Mouse (Mus musculus) c-Kit-positive CD71-positive TER-119-negative erythroid progenitor cells, embryonic 14.5 days (primary cell): ENCODE measurements around the gene Sgo2a.
"Not testable (repeated sequence)": the region's sequence is repeated elsewhere in the genome, so short reads cannot be mapped to it uniquely, and the experiment has no call there.

ENCODE experiments used
- DNase-seq: peaks from one replicate; pipeline ENCODE4 v3.0.0-alpha.2; 2013; ENCODE audit warnings: low read depth

Sgo2a gene

DNA sequence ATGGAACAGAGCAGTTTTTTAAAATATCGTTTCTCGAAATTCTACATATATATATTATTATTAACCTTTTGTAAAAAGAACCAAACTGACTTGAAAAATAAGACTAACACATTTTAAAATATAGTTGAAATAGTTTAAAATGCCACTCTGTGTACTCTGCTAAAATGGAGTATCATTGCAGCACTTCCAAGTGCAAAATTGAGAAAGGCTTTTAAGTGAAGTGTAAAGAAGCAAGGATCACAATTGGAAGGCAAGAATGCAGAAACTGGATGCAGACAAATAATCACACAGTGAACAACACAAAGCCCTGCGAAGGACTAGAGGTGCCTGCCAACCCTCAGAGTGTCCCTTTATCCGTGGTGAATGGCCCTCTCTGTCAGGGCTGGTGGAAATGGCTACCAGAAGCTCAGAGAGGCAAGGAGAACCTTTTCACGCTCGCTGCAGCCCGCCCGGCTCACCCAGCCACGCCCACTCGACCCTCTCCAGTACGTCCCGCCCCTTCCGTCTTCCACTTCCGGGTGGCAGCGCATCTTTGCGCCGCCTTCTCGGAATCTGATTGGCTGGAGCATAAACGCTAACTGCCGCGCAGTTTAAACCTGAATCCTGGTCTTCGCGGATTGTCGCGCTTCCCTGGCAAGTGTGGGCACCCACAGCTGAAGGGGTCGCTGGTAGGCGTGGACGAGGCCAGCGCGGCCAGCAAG is at the start of gene Sgo2a:
Gene Sgo2a, plus strand, starts transcription at position 540 of the 701 bp plus-strand sequence.
- DNase-seq: peak; percentile 89

DNA sequence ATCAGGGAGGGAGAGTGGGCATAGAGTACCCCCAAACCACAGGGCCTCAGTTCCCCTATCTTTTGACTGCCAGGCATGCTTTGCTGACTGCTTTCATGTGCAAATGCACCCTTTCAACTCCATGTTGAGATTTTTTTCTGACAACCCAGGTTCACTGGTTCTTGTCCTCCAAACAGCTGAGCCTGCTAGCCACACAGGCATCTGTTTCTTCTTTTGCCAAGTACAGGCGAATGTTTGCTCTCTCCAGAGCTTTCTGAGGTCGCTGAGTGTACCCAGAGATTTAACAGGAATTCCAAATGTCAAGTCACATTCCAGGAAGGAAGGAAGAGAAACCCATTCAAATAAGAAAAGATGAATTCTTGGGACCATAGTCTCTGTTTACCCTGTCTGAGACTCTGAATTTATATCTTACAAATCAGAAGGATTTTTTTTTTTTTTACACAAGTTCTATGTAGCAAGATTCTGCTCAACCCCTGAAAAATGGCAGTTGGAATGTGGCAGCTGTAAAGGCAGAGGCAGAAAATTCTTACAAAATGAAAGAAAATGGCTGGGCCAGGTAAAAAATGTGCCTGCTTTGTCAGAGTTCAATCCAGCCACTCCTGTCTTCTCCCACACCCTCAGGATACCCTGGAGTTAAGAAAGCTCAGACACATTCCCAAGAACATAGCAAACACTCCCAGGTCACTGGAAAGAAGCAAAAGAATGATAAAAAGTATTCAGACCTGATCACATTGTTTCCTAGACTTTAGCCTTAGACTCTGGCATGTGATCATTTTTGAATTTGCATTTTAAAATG is 48.0 kb upstream of the Sgo2a start:
- DNase-seq: no peak

DNA sequence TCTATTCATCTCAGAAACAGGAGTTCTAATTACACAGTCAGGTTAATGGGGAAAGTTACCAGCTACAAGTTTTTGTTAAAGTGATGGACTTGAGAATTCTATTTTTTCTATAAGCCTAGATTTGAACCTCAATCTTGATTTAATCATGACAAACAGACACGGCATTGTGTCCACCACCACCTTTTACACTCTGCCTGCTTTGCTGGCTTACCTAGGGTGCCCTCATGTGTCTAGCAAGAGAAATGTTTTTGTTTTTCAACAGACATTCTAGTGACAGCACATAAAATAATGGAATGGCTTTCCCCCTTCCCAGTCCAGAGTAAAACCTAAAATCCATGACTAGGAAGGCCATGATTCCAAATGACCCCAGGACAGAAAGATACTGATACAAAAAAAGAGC is 46.6 kb upstream of the Sgo2a start:
- DNase-seq: no peak

DNA sequence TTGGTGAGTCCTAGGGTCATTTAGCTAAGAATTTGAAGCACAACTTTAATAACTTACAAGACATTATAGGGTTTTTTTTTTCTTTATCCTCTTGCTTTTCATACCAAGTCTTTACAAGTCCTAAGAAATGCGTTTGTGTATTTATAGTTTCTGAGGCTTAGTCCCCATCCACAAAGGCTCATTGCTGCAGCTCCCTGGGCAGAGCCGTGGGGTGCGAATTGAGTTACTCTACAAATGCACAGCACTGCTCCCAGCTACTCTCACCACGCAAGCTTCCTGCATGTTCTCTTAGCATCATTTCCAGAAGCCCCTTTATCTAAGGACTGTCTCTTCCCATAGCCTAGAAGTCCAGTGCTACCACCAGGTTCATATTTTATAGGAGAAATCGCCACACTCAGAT is 46.1 kb upstream of the Sgo2a start:
- no peak for DNase-seq

DNA sequence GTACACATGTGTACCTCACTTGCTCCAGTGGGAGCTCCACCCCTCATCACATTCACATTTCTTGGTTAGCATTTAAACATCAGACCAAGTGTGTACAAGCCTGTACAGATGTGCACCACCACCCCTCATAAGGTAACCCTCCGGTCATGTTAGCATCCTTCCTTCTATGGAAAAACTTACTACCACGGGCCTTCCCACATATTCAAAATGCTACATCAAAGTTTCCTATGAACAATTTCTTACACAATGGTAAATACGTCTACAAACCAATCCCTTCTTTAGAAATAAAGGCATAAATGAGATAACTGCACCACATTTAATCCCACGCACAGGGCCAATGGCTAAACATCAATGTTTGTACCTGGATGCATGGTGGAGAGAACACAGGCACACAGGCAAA is 43.3 kb upstream of the Sgo2a start:
- no peak for DNase-seq

DNA sequence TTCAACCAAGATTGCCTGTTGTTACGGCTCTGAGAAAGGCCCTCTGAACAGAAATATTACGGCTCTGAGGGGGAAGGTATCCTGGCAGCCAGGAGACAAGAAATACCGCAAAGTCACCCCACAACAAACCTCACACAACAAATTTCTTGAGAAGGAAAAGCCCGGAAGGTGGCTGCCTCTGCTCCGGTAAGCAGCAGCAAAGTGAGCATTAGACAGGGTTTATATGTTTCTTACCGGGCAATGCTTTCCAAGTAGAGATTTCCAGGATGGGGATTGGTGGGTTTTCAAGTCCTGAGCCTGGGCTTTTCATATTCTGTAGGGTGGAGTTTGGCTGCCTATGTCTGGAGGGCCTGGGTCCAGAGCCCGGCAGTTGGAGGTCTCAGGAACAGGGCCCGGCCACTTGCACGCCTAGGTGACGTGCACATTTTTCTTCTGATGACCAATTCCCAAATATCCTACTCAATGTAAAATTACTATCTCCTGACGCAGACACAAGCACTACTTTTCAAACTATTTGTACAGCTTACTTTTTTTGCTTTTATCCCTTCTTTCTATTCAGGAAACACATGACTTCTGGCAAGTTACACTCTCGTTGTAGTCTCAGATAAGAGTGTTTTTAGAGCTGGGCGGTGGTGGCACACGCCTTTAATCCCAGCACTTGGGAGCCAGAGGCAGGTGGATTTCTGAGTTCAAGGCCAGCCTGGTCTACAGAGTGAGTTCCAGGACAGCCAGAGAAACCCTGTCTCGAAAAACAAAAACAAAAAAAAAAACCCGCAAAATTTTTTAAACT is 42.0 kb upstream of the Sgo2a start:
- no peak for DNase-seq

DNA sequence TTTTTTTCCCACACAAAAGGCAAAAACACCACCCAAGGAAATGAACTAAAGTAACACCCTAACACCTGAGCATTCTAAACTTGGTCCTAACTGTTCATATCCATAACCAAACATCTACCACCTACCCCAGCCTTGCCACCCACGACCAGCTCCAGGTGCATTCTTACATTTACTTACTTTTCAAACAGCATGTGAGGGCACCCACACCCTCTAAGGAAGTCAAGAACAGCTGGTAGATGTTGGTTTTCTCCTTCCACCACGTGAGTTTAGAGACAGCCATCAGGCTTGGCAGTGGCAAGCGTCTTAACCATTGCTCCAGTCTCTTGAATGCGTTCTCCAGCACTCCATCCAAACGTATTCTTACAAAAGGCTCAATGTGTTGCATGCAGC is 41.4 kb upstream of the Sgo2a start:
- DNase-seq: no peak

DNA sequence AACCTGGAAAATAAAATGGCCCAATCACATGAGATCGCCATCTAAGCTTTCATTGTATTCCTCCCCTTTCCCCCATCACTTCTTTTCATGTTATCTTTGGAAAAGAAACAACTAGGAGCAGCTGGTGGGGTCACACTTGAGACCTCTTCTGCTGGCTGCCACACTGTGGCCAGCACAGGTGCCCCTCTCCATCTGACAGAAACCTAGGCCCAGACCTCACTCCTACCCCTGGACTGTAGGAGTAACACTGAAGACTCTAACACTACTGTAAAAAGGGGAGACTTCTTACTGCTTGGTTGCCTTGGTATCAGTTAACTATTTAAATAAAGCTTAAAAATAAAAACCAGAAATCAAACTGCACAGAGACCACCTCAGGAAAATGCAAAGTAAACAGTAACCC is 40.0 kb upstream of the Sgo2a start:
- DNase-seq: no peak

DNA sequence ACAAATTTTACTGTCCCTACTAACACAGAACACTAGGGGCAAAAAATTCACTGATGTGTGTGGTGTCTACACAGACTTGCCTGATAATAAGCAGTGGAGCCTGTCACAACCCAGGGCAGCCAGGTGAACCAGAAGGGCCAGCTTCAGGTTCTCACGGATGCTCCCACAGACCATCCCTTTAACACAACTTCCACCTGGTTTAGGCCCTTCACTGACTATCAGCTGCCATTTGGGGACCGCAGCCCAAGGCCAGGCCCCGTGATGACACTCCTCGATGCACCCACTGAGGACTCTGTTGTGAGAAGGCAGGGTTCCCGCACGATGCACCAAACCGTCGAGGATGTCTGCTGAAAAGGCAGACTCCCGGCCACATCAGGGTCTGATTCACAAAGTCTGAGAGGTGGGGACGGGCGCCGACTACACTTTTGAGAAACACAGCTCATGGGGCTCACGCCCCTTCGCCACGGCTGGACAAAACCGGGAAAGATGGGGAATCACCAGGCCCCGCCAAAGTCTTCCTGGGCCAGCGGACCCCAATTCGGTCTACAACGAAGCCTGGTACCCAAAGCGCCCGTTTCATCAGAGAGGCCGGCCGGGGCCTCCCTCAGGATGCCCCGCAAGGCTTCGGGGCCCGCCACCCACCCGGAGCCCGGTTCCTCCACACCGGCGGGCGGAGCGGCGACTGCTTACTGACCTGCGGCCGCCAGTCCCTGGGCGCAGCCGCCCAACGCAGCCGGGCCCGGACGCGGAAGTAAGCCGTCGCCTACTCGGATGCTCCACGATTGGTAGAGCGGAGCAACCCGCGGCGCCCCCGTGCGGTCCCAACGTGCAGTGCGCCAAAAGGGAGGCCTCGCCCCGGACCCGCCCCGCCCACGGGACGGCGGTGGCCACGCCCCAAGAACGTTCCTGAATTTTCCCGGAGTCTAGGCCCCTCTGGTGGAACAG is 26.2 kb upstream of the Sgo2a start:
- DNase-seq: peak; percentile 70

DNA sequence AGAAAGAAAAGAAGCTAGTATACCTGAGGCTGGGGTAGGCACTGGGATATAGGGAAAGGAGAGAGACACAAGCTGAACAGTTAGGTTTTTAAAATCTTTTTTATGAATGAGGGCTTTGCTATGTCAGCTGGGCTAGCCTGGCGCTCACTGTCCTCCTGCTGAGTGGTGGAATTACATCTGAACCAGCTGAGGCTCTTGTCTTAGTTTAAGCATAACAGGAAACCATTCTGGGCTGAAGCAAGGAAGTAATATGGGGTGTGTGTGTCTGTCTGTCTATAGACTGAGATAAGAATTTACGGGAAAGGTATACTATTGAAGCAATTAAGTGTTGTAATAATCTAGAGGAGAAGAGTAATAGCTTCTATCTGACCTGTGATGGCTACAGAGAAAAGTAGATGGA is 24.2 kb upstream of the Sgo2a start:
- no peak for DNase-seq

DNA sequence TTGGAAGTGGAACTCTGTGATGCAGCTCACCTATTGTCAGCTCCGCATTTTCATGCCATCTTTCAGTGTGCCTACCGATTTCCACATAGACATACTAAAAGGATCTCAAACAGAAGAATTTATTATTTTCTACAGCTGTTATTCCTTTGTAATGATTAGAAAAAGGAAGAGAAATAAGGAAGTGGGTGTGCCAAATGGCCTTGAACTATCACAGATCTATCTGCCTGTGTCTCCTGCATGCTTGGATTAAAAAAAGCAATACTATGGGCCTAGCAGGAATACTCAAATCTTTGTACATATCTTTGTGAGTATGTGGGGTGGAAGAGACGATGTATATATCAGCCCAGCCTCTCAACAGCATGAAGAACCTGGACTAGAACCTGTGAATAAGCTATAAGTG is 18.9 kb upstream of the Sgo2a start:
- DNase-seq: no peak

DNA sequence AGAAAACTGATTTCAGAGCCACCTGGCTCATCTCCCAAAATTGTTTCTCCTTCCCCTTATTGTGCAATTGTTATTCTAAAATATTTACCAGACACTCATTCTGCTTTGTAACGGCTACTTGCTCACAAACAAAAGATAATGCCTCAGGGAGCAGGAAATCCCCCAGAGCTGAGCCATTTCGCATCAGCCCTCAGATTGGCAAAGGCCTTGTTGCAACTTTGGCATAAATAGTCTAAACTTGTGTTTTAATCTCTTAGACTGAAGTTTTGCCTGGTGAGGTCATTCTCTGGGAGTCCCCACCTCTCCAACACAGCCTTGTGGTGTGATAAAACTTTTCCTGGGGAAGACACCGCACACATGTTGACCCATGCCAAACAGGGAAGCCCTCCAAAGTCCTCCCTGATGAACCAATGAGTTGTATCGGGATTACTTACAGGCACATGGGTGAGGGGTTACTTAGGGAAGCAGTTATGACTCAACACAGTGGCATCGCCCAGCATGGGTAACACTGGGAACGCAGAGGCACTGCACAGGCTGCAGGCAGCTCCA is 6.6 kb upstream of the Sgo2a start:
- no peak for DNase-seq

DNA sequence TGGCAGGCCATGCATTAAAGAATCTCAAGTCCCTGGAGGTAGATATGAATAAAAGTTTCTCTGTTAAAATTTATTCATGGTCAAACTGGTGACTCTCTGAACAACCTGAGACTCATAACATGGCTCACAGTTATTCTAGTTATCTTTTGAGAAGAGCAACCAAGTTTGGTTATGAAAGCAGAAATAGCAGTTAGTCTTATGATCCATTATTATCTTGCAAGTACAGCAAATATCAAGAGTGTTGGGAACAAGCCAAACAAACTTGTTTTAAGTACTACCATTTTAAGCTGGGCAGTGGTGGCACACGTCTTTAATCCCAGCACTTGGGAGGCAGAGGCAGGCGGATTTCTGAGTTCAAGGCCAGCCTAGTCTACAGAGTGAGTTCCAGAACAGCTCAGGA is 4.5 kb upstream of the Sgo2a start:
- DNase-seq: no peak

DNA sequence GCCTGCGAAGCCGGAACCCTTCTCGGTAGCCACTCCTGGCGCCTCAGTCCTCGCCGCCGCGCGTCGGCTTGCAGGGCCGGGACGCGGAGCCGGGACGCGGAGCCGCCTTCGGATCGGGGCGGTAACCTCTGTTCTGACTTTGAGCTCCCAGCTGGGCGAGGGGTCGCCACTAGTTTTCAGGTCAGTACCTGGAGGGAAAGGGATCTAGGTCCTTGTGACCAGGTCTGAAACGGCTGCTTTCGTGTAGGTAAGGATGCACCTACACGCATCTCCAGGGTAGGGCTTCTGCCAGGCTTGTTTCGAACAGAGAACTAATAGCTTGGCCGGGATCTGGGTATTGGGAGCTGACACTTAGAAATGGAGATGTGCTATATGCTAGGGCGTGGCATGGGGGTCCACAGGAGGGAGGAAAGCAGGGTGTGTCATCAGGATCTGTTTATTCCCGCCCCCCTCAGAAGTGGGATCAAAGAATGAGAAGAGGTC is 403 bp downstream of the Sgo2a start:
- DNase-seq: no peak

DNA sequence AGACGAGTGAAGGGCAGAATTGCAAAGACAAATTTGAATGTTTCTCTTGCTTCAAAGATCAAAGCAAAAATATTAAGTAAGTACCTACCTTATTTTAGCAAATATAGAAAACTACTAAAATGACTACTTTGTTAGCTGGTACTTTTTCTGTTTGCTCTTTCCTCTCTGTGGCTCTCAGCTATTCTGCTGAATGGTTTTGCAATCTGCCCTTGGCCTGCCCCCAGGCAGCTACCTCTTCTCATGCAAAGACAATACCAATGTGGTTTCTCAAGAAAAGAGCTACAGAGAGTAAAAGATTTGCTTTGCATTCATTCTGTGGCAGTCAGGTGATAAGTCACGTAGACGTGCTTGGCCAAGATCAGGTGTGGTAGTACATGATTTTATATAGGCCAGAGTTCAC is 2.4 kb downstream of the Sgo2a start:
- no peak for DNase-seq

DNA sequence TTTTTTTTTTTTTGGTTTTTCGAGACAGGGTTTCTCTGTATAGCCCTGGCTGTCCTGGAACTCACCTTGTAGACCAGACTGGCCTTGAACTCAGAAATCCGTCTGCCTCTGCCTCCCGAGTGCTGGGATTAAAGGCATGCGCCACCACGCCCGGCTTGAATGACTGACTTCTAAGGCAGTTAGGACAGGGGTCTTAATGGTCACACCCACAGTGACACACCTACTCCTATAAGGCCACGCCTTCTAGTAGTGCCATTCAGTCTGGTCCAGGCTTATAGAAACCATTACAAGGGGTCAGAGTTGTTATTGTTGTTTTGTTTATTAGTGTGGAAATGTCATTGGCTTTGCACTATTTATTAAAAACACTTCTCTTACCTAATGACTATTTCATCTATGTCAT is 10.6 kb downstream of the Sgo2a start:
- not testable (repeated sequence) for DNase-seq

DNA sequence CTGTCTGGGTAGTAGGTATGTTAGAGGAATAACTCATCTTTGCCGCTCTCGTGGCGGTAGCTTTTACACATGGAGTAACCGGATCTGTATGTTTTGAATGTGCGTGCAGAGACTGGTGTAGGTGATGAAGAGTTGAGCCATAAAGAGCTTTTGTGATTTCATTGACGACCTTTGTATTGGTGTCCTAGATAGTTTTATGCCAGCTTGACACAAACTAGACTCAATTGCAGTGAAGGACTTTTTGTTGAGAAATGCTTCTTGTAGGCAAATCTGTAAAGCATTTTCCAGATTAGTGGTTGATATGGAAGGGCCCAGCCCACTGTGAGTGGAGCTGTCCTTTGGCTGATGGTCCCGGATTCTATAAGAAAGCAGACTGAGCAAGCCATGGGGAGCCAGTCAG is 23.1 kb downstream of the Sgo2a start, which contains the start of gene Kctd18:
Gene Kctd18, minus strand, starts transcription at position 101 of the 400 bp plus-strand sequence.
- no peak for DNase-seq

DNA sequence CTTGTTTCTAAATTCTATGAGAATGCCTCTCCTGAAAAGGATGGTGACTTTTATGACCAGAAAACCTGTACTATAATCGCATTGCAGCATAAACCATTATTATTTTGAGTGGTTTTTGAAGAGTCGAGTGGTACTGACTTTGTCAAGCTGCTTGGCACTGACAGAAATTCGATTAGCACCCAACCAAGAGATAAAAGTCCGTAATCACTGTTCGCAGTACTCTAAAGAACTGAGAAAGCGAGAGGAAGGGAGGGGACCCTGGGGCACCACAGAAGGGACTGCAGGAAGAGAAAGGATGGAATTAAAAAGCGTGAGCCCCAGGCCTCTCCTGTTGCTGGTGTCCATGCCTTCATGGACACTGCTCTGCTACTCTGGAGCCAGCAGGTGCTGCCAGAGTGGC is 31.9 kb downstream of the Sgo2a start:
- peak; percentile 24 for DNase-seq

DNA sequence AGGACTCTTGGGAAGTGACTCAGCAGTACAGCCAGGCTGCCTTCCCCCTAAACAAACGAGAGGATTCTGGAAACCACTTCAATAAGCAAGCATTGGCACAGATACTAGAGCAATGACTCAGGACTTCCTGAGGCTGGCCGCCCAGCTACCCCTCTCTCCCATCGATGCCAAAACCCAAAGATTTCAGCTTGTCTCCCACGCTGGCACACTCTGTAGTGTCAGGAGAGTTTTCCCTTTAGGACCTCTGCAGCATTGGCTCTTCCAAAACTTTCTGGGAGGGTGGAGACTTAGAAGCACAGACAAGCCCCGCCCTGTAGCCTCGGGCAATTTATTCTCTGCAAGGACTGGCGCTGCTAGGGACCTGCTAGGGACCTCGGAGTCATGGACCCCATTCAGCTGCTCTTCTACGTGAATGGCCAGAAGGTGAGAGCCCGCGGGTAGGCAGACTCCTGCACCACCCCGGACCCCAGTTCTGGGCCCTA is 33.9 kb downstream of the Sgo2a start, which contains the start of gene Aox1:
Gene Aox1, plus strand, starts transcription at position 296 of the 482 bp plus-strand sequence.
- peak; percentile 31 for DNase-seq

DNA sequence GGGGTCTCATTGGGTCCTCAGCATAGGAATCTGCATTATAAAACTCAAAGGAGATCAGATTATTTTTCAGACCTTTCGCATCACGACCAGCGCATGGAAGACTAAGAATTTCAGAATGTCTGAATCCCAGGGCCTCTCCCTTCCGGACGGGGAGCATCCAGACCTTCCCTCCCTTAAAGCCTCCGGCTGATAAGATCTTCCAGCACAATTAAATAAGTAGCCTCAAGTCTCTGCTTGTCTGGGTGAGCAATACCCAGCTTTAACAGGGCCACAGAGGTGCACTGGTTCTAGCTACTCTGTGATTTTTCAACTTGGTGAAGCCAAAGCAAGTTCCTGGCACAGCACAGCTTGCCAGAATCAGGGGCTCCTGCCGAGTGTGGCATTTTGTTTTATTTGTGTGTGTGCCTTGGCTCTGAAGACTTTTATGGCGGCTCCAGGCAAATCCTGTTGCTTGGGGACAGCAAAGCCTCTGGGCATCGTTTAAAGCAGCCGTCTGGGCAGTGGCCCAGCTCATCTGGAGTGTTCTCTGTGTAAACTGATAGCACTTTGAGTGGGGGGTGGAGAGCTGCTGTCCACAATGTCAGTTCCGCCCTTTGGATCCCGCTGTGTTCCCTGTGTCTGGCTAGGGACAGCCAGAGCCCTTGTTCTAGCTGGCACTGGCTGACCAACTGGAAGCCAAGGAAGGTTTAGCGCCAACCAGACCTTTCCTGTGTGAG is 34.5 kb downstream of the Sgo2a start:
- DNase-seq: no peak
